Mouse (Mus musculus): ENCODE data around the gene Fbp1. TPM values are rescaled to one million over a fixed set of nuclear protein-coding genes. Genes with fewer than 3 reads are reported as not detected.
"Not testable (repeated sequence)": the region's sequence is repeated elsewhere in the genome, so short reads cannot be mapped to it uniquely, and the experiment has no call there.

Fbp1 gene
- 100 to 1,000 TPM in 1 of 2 experiments, 10 to 100 TPM in 1; 56.3 to 142 TPM for total RNA-seq (2021)
- long read RNA-seq, experiment 1, transcript Fbp1-201 (7 exons, 1,479 nt) = major isoform, 138 of 164 reads
- long read RNA-seq, experiment 1, partial matches to known transcripts = 24 of 164 reads
- long read RNA-seq, experiment 1, other reads (novel, unspliced or antisense) = 2 of 164 reads
- long read RNA-seq, experiment 2, transcript Fbp1-201 (7 exons, 1,479 nt) = major isoform, 65 of 80 reads
- long read RNA-seq, experiment 2, partial matches to known transcripts = 11 of 80 reads
- long read RNA-seq, experiment 2, other reads (novel, unspliced or antisense) = 4 of 80 reads

DNA sequence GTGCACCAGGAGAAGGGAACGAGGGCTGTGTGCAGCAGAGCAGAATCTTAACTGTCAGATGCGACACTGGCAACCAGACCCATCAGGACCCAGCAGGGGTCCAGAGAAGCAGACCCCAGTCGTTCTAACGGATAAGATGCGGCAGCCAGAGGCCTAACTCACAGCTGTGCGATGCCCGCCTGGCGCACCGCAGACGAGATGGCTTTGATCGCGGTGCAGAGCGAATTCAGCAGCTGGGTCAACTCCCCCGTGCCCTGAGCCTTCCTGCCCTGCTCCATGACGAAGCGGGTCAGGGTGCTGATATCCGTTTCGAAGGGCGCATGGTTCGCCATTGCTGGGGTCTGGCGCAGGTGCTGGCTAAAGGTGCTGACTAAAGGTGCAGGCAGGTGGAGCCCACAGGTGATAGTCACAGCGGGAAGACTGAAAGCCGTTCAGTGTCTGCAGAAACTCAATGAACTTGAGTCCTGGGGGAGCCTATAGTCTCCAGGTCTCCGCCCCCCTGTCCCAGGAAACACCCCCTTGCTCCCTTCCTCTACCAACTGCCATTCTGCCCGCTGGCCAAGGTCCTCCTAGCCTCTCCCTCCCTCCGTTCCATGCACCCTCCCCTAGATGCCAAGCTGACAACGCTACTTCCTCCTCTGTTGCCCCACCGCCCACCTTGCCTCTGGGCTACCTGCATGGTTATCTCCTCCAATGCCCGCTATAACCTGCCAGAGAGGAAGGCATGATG is at the start of gene Fbp1:
Gene Fbp1 (minus strand): TSS at position 571 of the 730 bp plus-strand sequence.
- DNase-seq (ENCODE audit: low spot score in 2 of 2) = no peak

DNA sequence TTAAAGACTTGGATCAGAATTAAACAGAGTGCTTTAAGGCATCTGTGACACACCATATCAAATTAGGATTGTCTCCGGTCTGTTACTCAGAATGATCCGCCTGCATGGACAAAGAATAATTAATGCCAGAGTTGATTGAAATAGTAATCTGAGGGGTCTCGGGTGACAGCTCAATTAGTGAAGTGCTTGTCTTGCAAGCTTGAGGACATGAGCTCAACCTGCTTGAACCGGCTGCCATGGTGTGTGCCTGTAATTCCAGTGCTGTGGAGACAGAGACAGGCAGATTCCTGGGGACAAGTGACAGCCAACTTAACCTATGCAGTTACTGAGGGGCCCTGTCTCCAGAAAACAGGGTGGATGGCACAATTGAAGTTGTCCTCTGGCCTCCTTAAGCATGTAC is 44.4 kb upstream of the Fbp1 start:
- DNase-seq (ENCODE audit: low spot score in 2 of 2) = no peak

DNA sequence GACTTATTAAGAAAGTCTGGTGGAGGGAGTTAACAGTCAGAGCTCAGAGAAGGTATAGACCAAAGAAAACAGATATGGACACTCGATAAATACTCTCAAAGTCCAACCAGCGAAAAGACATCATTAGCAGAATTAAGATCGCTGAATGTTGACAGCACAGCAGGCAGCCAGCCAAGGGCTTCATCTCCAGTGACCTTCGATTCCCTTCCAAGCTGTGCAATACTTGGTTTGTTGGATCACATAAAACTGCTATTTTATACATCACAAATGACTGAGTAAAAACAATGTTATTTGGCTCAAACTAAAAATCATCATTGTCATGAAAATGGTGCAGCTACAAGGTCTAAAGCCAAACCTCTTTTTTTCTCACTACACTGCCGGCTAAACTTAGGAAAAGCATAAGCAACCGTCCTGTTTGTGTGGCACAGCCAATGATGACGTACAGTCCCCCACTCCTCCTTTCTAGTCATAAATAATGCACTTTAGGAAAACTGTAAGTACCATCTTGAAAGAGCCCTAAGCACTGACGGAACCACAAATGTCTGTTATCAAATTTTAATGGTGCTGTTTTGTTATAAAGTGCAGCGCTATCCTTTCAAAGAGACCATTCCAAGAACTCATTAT is 41.8 kb upstream of the Fbp1 start:
- no peak for DNase-seq (ENCODE audit: low spot score in 2 of 2)

DNA sequence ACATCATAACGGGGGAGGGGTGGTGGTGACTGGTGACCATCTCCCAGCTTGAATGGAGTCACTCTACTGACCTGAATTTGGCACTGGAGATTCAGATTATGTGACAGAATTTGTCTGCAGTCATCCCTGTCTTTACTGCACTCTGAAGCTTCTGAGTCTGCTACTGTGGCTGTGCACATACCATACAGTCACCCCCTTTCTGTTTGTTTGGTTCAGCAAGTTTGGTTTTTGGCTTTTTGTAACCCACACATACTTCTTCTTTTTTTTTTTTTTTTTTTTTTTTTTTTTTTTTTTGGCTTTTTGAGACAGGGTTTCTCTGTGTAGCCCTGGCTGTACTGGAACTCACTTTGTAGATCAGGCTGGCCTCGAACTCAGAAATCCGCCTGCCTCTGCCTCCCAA is 41.1 kb upstream of the Fbp1 start:
- not testable (repeated sequence) for DNase-seq (ENCODE audit: low spot score in 2 of 2)

DNA sequence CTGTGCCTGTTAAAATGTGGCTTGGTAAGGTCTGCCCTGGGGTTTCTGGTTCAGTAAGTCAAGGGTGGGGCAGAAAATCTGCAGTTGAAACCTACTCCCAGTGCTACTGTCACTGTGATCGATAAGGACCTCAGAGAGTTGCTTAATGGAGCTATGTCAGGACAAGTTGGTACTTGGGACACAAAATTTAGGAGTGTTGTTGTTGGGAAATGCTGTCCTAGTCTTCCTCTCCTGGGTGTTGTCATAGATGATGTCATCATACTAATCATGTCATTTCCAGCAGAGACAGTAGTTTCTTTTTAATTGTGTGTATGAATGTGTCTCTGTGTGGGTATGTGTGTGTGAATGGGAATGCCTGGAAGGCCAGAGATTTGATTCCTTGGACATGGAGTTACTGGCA is 39.4 kb upstream of the Fbp1 start:
- DNase-seq (ENCODE audit: low spot score in 2 of 2) = no peak

DNA sequence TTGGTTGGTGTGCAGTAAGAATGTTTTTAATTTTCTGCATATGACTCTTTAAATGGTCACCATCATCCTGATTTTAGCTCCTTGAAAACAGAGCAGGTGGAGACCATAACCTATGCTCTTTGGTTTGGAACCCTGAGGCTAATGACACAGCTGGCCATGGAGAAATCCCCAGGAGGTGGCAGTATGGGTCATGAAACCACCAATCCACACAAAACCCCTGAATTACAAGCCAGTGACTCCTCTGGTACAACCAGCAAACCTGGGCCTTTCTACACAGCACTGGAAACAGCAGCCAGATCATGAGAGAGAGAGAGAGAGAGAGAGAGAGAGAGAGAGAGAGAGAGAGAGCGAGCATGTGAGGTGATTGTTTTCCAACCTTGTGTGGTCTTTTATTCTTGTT is 38.4 kb upstream of the Fbp1 start:
- DNase-seq (ENCODE audit: low spot score in 2 of 2) = peak in 1 of 2 experiments; percentile 18

DNA sequence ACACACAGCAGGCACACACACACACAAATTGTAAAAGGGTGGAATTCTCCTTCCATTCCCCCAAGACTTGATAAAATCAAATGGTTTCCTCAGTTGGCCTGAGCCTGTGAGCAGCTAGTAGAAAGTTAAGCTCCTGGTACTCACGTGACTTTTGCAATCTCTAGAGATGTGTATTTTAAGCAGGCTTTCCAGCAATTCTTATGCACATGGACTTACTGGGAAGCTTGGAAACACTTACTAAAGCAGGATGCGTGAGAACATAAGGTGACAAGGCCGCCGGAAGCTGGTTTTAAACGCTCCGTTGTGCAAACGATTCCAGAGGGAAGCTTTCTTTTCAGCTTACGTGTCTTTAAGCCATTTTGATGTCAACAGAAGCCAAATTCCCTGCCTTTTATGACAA is 35.1 kb upstream of the Fbp1 start:
- no peak for DNase-seq (ENCODE audit: low spot score in 2 of 2)

DNA sequence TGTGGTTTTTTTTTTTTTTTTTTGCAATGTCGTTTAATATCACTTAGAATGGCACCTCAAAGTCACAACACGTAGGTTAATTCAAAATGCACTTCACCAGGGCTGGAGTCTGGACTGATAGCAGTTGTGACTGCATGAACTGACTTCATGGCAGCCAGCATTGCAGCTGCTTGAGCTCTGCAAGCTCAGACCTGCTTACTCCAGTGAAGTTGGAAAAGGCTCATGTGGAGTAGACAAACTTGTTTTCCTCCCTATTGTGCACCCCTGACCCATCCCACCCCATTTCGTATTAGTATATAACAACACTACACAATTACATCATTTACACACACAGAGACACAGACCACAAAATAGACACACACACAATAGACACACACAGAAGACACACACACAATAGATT is 34.6 kb upstream of the Fbp1 start:
- DNase-seq (ENCODE audit: low spot score in 2 of 2) = no peak

DNA sequence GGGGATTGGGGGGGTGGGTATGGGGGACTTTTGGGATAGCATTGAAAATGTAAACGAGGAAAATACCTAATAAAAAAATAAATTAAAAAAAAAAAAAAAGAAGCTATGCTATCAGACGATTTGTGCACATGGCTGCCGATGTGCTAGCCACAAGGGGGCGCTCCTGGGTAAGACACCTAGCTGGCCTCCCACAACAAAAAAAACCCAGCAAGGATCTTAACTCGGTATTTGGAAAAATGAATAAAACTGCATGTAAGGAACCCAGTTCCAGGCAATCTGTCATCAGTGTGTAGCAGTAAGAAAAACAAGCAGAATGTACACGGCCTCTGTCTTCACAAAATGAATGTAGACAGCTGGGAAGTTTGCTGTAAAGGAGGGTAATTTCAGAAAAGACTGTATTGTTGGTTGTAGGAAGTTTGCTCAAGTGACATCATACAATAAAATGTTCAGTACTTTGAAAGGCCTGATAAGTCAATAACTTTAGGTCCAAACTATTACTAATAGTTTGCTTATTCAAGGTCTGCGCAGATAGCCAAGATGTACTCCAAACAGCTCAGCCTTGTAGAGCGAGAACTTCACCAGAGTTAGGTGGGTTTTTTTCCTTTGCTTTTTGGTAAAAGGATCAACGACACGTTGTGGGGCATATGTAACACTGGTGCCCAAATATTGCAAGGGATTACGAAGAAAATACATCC is 31.7 kb upstream of the Fbp1 start:
- DNase-seq (ENCODE audit: low spot score in 2 of 2) = peak; percentile 48 to 64

DNA sequence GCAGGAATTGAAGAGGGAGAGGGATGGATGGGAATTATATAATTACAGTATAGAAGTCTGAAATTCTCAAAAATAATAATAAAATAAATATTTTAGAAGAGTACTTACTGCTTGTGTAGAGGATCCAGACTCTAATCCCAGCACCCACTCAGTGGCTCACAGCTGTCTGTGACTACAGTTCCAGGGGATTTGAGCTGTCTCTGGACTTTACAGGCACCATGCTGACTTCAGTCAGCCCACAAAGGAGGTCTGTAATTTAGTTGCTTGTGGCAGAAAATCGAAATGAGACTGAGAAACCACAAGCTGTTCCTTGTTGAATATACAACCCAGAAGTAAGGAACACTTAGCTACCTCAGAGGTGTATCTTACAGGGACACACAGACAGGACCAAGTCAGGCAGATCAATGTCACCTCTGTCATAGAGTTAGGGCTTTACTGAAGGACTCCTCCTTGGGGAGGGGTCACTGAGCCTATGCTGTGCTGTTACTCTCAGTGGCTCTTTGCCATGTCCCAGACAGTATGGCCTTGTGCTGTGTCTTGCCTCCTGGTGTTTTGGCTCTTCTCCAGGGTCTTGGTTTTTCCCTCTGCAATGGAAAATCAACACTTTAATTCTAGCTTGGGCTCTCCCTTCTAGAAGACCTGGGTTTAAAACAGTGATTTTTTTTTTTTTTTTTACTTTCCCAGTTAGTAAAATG is 29.5 kb upstream of the Fbp1 start:
- DNase-seq (ENCODE audit: low spot score in 2 of 2) = peak in 1 of 2 experiments; percentile 14

DNA sequence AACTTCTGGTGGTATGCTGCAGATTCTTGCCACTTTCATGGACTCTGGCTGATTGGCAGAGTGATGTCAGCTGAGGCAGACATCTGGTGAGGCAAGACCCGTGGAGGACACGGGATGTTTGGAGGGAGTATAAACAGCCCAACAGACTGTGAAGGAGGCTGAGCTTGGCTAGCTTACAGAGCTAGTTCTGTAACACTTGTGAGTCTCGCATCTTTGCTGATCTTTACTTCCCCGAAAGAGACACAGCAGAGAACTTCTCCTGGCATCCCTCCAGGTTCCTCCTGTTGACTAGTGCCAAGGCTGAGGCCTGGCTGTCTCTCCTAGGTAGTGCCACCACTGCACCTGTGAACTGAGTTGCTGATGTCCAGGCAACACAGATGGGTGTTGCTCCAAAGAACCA is 28.6 kb upstream of the Fbp1 start:
- no peak for DNase-seq (ENCODE audit: low spot score in 2 of 2)

DNA sequence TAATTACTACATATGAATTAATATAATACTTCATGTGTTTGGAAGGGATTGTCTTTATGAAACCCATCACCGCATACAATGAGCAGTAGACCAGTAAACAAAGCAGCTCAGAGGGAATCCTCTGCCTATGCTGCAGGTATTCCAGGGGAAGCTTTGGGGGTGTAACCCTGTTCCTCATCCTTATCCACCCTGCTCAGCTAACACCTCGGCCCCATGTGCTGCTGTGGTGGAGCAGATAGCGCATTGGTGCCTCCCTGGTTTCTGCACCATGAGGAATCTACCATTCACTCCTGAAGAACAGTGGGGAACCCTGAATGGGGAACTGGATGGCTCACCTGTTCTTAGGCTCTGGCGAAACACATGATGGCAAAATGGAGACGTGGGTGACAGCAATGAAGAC is 23.5 kb upstream of the Fbp1 start:
- DNase-seq (ENCODE audit: low spot score in 2 of 2) = no peak

DNA sequence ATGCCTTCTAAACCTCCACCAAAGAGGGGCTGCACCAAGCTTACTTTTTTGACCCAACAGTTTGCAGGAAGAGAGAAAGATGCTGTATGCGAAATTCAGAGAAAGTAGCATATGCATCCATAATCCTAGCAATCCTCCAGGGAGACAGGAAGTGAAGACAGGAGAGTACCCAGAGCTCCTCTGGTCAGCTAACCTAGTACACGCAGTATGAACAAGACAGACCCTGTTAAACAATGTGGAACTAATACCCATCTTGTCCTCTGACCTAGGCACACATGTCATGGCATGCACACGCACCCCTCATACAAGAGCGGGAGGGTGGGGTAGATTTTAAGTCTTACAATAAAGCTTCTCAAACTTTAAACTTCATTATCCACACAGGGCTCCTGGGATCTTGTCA is 22.1 kb upstream of the Fbp1 start:
- DNase-seq (ENCODE audit: low spot score in 2 of 2) = no peak

DNA sequence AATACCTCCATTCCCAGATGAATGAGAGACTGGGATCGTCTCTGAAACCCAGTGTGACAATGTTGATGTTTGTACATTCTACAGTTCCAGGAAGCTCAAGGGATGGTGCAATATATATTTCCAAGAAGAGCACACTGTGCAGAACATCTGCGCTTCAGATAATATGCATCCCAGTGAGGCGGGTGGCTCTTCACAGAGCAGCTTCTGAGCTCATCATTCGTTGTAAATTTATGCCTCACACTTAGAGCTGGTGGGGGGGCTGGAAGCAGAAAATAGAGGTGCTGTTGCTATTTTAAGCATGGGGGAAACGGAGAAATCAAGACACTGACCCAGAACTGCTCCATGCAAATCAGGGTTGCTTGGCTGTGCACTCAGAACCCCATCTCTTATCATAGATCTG is 21.7 kb upstream of the Fbp1 start:
- DNase-seq (ENCODE audit: low spot score in 2 of 2) = no peak

DNA sequence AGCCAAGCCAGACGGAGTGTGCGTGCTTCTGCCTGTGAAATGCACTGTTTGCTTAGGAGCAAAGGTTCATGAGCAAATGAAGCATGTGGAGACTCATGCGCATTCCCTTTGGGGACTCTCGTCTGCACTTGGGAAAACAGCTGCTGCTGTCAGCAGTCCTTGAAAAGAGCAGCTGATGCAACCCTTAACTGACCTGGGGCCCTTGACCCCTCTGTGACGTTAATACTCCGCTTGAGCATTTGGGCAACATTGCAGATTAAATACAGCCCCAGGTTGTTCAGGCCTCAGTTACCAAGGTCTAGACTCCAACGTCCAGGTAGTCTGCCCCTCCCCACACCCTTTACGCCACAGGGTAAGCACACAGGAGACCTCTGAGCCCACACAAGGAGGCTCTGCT is 20.1 kb upstream of the Fbp1 start:
- no peak for DNase-seq (ENCODE audit: low spot score in 2 of 2)

DNA sequence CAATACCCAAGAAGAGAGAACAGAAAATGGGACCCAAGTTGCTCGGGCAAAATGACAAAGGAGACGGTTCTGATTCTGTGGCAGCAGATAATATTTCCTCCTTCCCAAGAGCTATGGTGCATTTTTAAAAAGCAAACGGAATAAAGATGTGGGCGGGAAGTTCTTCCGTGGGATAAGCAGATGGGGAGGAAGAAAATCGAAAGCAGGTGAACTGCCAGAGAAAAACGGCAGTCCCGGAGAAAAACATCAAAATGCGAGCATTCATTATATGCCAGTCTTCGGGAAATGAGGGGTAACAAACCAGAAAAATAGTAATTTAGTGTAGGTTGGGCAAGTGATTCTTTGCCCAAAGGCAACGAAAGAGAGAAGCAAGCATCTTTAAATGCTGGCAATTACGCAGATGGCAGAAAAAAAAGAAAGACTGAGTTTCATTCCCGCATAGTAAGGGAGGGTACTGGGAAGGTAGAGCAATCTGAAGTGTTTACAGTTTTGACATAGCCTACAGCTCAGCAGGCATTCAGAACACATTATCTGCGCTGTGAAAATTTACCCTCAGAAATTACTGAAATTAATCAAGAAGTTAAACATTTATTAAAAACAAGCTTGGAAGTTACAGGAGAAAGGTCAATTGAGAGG is 19.6 kb upstream of the Fbp1 start:
- no peak for DNase-seq (ENCODE audit: low spot score in 2 of 2)

DNA sequence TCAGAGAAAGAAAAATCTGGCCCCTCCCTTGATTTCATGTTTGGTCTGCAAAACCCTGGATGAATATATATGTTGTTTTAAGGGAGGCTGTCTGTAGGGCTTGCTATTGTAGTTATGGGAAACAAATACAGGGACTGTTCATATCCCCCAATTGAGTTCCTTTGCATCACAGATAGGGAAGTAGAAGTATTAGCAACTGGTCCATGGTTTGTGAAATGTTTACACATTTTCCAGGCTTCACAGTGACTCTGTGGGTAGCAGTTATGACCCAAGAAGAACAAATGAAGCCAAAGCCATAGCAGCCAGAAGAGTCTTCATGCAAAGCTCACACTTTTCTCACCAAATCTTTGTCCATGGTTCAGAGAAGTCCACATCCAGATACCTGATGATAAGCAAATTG is 13.1 kb upstream of the Fbp1 start:
- no peak for DNase-seq (ENCODE audit: low spot score in 2 of 2)

DNA sequence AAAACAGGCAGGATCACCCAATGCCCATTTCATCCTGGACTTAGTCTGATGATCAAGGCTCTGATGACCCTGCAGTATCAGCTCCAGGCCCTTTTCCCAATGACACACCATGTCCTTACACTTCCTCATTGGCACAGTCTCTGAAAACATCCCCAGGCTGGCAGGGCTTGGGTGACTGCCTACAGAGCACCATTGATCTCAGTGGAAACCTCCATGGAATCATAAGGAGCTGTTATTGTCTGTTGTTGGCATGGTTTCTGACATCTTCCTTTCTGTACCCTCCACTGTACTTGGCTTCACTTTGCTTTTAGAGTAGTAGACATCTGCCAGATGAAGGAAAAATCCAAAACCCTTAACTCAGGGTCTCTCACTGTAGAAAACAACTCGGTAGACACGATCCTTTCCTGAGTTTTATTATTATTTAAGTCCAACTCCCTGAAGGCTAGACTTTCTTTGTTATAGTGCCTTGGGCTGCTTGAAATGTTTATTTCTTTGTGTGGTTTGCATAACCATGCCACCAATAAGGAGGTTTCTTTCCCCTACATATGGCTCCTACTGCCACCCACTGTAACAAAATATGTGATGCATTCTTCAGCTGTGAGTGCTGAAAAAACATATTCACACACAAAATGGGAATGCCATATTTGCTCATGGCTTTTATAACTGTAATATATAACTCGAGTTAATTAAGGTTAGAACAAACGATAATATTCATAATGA is 10.0 kb upstream of the Fbp1 start:
- DNase-seq (ENCODE audit: low spot score in 2 of 2) = no peak

DNA sequence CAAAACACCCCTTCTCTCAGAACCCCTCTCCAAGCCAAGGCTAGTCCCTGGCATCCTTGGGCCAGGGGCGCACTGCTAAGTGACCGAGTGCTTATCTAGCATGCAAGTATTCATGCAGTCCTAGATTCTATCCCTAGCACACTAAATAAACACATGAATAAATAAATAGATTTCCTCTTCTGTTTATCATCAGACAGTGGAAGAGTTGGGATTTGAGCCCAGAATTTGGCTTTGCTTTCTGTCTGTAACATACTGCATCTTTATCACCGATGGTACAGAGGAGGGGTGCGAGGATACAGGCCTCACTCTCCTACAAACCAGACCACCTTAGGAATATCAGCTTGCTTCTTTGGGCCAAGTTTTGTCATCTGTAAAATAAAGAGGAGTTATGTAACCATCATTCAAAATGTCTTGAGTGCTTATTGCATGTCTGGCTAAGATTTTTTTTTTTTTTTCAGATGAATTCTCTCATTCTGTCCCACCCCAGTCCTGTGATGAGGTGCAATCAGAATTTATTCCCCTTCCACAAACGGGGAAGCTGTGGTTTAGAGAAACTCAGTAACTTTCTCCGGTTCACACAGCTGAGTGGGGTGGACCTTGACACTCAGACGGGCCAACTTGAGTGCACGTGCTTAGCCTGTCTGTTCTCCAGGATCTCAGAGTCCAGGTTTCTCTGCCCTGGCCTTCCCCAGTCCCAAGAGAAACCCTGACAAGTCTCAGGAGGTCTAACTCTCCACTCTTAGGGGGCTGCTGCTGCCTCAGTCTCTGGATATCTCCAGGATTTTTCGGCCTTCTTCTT is 5.2 kb upstream of the Fbp1 start:
- no peak for DNase-seq (ENCODE audit: low spot score in 2 of 2)
